Mouse (Mus musculus) neural tube, embryonic 15.5 days (tissue): ENCODE measurements around the gene Tmem9b. TPM values are rescaled to one million over a fixed set of nuclear protein-coding genes. Genes with fewer than 3 reads are reported as not detected.
A peak's percentile ranks its signal among the peaks of the same experiment; 100 is the strongest.

Experiments
- ATAC-seq: fragments of 200-750 bp; cut with Nextera tagmentation; 2 replicates; pipeline ENCODE4 v1.8.0; 2017; ENCODE audit warnings: mild to moderate bottlenecking, moderate TSS enrichment, moderate library complexity; ENCODE audit not compliant: low FRiP score
- H3K27ac ChIP-seq: fragments of 300-500 bp; sonication (generic); replicated peaks from 2 replicates; pipeline ENCODE4 v1.5.1; 2015; ENCODE audit warnings: mild to moderate bottlenecking, inconsistent platforms
- H3K27me3 ChIP-seq: fragments of 300-500 bp; sonication (generic); replicated peaks from 2 replicates; pipeline ENCODE4 v1.6.1; 2015; ENCODE audit warnings: inconsistent platforms
- H3K36me3 ChIP-seq: fragments of 300-500 bp; sonication (generic); 2 replicates; pipeline ENCODE4 v1.6.1; 2015; ENCODE audit warnings: inconsistent platforms
- H3K4me1 ChIP-seq: fragments of 300-500 bp; sonication (generic); 2 replicates; pipeline ENCODE4 v1.6.1; 2015; ENCODE audit warnings: inconsistent platforms
- H3K4me2 ChIP-seq: fragments of 300-500 bp; sonication (generic); 2 replicates; pipeline ENCODE4 v1.6.1; 2015; ENCODE audit warnings: inconsistent platforms, mild to moderate bottlenecking, moderate library complexity
- H3K4me3 ChIP-seq: fragments of 300-500 bp; sonication (generic); replicated peaks from 2 replicates; pipeline ENCODE4 v1.5.1; 2015; ENCODE audit warnings: mild to moderate bottlenecking, inconsistent platforms
- H3K9ac ChIP-seq: fragments of 300-500 bp; sonication (generic); replicated peaks from 2 replicates; pipeline ENCODE4 v1.6.1; 2015; ENCODE audit warnings: mild to moderate bottlenecking, inconsistent platforms
- H3K9me3 ChIP-seq: fragments of 300-500 bp; sonication (generic); replicated peaks from 2 replicates; pipeline ENCODE4 v1.6.1; 2016; ENCODE audit warnings: inconsistent platforms
- WGBS: fragments of 180-500 bp; shearing (Covaris S2); methylation state at CpG from one replicate; pipeline ENCODE4 v1.1.7; 2015; ENCODE audit warnings: mixed read lengths; 5-methylcytosine and 5-hydroxymethylcytosine counted together
- polyA plus RNA-seq: library from polyadenylated mRNA; unstranded; fragments of >200 nt; fragmentation: Nextera tagmentation; extraction: Ambion mirVana; gene quantifications from 2 replicates; pipeline ENCODE4 v1.2.1, GENCODE M21; 2015

Tmem9b gene
- polyA plus RNA-seq, 1 experiment from 2014 or later: 134 TPM

DNA sequence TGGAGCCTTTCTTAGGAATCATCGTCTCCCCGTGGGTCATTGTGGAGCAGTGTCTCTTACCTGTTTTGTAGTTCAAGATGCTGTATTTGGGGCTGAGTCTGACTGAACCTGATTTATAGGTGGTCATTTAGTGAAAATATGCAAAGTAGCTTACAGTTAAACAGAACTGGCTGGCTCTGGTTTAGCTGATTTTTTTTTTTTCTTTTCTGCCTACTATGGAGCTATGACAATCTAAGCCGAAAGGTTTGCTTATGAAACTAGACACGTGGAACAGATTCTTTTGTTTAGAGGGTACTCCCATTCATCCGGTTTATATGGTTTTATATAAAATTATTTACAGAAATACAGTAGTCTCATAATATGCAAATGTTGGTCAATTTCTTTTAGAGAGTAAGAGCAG lies 21.0 kb downstream of the Tmem9b start, which contains the start of gene Ascl3:
TSS of gene Ascl3 (minus strand) at position 101 of the 400 bp plus-strand sequence.
- Histone ChIP-seq H3K9ac (no peak within 1 kb of the TSS), H3K4me1 (0 out of 2 replicates have a peak, but pooled peaks cover 3% of the 10 kb centered on the region), H3K36me3 (peaks cover 21% of the 10 kb centered on the region), H3K27me3 (no peaks in the 10 kb centered on the region), H3K9me3 (no peaks in the 10 kb centered on the region), H3K27ac (no peak within 1 kb of the TSS), H3K4me2 (no peak within 1 kb of the TSS), H3K4me3 (no peak within 1 kb of the TSS)
- ATAC-seq: no peak
- 85% methylated on average over 5 of the region's 5 CpGs for WGBS

DNA sequence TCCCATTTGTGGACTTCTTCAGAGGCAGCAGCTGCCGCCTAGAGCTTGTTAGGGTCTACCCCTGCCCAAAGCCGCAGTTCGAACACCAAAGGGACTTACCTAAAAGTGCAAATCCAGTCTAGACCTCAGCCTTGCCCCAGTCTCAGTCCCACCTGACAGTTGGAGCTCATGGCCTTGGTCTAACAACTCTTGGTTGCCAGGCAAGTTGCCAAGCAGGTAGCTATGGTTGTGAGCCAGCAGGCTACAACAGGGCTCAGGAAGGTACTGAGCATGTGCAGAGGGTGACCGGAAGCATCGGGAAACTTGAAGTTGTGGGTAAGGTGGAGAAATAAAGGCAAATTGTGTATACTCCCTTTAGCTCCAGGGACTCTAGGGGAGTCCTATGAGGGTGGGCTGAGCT lies 29.0 kb downstream of the Tmem9b start, which contains the start of gene BC051019:
TSS of gene BC051019 (minus strand) at position 154 of the 400 bp plus-strand sequence.
- Histone ChIP-seq H3K36me3 (no peaks in the 10 kb centered on the region), H3K4me2 (no peak within 1 kb of the TSS), H3K27ac (no peak within 1 kb of the TSS), H3K4me1 (no peaks in the 10 kb centered on the region), H3K9ac (no peak within 1 kb of the TSS), H3K9me3 (no peaks in the 10 kb centered on the region), H3K27me3 (no peaks in the 10 kb centered on the region), H3K4me3 (no peak within 1 kb of the TSS)
- 94% methylated on average over 5 of the region's 5 CpGs for WGBS
- no peak for ATAC-seq

DNA sequence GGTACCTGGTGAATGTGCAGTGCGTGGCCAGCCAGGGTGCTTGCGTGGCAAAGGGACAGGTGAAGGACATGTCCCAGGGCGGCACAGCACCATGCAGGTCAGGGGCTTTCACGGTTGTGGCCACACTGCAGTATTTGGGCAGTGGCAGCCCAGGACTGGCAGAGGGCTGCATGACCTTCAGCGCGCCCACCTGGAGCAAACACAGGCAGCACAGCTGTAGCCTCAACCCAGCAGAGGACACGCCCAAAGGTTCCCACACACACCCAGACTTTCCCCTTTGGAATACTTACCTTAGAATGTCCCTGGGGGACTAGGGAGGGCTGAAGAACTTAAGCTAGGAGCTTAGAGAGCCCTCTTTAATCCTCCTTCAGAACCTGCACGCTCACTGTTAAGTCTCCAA lies 29.6 kb downstream of the Tmem9b start:
- Histone ChIP-seq H3K4me1 (no peaks in the 10 kb centered on the region), H3K4me2 (no peak overlapping the region), H3K36me3 (no peaks in the 10 kb centered on the region), H3K27ac (no peak overlapping the region), H3K27me3 (no peaks in the 10 kb centered on the region), H3K9ac (no peak overlapping the region), H3K9me3 (no peaks in the 10 kb centered on the region), H3K4me3 (no peak overlapping the region)
- ATAC-seq: no peak
- WGBS: 95% methylated on average over 8 of the region's 8 CpGs

DNA sequence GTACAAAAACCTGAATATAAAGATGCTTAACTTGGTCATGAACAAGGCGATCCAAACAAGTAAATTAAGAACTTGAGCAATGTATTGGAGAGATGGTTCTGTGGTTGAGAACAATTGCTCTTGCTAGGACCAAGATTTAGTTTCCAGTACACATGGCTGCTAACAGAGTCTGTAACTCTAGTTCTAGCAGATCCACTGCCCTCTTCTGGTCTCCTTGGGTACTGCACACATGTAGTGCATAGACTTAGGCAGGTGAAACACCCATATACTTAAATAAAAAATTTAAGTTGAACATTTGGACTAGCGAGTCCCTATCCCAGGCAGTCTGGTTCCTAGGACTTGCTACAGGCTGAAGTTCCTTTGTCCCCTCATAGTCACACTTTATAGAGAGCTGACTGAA lies 30.1 kb downstream of the Tmem9b start:
- H3K9me3 ChIP-seq: no peaks in the 10 kb centered on the region
- no peak overlapping the region for H3K27ac ChIP-seq
- no peak for ATAC-seq
- 93% methylated on average over 2 of the region's 2 CpGs for WGBS
- no peak overlapping the region for H3K4me3 ChIP-seq
- no peaks in the 10 kb centered on the region for H3K27me3 ChIP-seq
- no peak overlapping the region for H3K9ac ChIP-seq
- H3K4me2 ChIP-seq: no peak overlapping the region
- no peaks in the 10 kb centered on the region for H3K36me3 ChIP-seq
- no peaks in the 10 kb centered on the region for H3K4me1 ChIP-seq

DNA sequence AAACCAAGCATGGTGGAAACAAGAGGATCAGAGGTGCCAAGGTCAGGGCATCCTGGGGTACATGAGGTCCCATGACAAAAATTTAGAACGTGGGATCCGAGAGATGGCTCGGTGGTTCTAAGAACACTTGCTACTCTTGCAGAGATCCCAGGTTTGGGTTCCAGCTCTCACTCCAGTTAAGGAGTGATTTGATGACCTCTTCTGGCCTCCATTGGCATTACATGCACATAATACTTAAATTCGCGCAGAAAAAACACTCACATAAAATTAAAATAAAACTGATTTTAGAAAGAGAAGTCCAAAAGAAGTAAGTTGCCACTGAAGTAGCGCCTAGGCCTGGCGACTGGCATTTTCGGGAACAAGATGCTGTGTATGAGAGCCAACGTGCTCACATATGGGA lies 33.4 kb downstream of the Tmem9b start:
- no peaks in the 10 kb centered on the region for H3K9me3 ChIP-seq
- no peak overlapping the region for H3K27ac ChIP-seq
- ATAC-seq: no peak
- H3K27me3 ChIP-seq: no peaks in the 10 kb centered on the region
- no peaks in the 10 kb centered on the region for H3K36me3 ChIP-seq
- no peak overlapping the region for H3K4me2 ChIP-seq
- no peak overlapping the region for H3K4me3 ChIP-seq
- H3K9ac ChIP-seq: no peak overlapping the region
- H3K4me1 ChIP-seq: no peaks in the 10 kb centered on the region
- WGBS: 65% methylated on average over 9 of the region's 9 CpGs

DNA sequence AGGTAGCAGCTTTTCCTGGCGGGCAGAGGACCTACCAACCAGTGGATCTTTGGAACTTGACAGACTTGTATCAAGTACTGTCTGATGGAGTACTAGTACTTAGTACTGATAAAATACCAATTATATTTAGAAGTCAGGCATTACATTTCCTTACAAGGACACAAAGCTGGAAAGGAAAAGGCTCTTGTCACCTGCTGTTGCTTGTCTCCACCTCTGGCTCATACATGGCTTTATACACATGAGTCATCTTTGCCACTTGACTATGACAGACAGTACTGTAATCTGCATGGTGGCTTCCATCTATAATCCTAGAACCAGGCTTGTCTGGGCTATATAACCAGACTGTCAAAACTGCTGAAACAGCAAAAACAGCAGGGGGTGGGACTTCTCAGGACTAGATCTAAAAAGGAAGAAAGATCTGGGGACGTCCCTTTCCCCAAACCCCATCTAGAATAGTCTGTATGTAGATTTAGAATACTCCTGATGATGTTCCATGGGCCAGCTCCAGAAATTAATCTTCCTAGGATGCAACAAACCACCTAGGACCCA lies 39.2 kb downstream of the Tmem9b start:
- H3K27ac ChIP-seq: no peak overlapping the region
- H3K4me2 ChIP-seq: no peak overlapping the region
- no peak overlapping the region for H3K4me3 ChIP-seq
- no peaks in the 10 kb centered on the region for H3K27me3 ChIP-seq
- peaks cover 30% of the 10 kb centered on the region for H3K36me3 ChIP-seq
- 89% methylated on average over 2 of the region's 2 CpGs for WGBS
- no peak overlapping the region for H3K9ac ChIP-seq
- no peaks in the 10 kb centered on the region for H3K9me3 ChIP-seq
- ATAC-seq: no peak
- H3K4me1 ChIP-seq: no peaks in the 10 kb centered on the region

DNA sequence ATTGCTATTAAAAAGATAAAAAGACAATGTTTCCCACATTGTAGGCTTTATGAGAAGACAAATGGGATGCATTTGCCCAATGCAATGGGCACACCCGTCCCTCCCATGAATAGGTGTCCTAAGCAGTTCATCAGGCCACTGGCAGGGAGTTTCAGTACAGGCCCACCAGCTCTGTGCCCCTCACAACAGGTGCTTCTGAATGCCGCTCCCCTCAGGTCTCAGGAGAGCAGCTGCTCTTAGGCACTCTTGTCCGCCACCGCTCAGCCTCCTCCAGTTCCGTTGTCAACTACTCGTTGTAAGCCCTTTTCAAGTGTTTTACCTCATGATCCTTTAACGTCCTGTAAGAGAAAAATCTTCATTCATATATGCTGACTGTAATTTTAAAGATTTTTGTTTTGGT lies 40.5 kb downstream of the Tmem9b start:
- Histone ChIP-seq H3K4me3 (no peak overlapping the region), H3K4me1 (no peaks in the 10 kb centered on the region), H3K36me3 (peaks cover 30% of the 10 kb centered on the region), H3K4me2 (no peak overlapping the region), H3K27me3 (no peaks in the 10 kb centered on the region), H3K27ac (no peak overlapping the region), H3K9ac (no peak overlapping the region), H3K9me3 (no peaks in the 10 kb centered on the region)
- ATAC-seq: no peak
- WGBS: 80% methylated on average over 7 of the region's 7 CpGs

DNA sequence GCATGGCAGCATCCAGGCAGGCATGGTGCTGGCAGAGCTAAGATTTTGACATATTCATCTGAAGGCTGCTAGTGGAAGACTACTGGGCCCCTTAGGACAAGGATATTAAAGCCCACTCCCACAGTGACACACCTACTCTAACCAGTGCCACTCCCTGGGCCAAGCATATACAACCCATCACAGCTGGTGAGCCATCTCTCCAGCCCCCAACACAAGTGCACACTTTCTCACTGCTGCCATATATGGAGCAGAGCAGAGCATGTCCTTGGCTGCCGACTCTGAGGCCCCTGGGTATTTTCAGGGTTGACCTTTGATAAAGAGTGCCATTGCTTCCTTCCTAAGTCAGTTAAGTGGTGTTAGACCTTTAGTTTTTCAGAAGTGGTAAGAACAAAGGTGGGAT lies 42.6 kb downstream of the Tmem9b start:
- ATAC-seq: no peak
- no peak overlapping the region for H3K4me3 ChIP-seq
- 77% methylated on average over 1 of the region's 1 CpGs for WGBS

DNA sequence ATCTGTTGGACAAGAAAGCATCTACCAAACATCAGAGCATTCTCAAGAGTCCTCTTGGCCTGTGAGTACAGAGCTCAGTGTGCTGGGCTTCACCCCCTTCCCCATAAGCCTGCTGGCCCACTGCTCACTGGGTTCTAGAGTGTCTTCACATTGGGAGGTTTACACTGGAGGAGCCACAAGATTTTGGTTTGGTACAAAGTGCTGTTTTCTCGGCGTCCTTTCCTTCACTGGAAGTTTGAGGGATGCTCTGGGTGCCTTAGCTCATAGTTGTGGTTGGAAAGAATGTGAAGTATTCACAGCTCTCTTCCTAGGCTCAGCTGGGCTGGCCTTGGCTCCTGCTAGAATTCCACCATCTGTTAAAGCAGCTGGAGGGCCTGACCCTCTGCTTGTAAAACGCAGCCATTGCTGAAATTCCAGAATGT lies 43.7 kb downstream of the Tmem9b start:
- ATAC-seq: no peak

More for the DNA sequence above, 42.6 kb downstream of the Tmem9b start:
- no peaks in the 10 kb centered on the region for H3K4me1 ChIP-seq
- no peaks in the 10 kb centered on the region for H3K9me3 ChIP-seq
- no peak overlapping the region for H3K4me2 ChIP-seq
- no peaks in the 10 kb centered on the region for H3K27me3 ChIP-seq
- H3K36me3 ChIP-seq: peaks cover 30% of the 10 kb centered on the region
- no peak overlapping the region for H3K9ac ChIP-seq
- no peak overlapping the region for H3K27ac ChIP-seq

DNA sequence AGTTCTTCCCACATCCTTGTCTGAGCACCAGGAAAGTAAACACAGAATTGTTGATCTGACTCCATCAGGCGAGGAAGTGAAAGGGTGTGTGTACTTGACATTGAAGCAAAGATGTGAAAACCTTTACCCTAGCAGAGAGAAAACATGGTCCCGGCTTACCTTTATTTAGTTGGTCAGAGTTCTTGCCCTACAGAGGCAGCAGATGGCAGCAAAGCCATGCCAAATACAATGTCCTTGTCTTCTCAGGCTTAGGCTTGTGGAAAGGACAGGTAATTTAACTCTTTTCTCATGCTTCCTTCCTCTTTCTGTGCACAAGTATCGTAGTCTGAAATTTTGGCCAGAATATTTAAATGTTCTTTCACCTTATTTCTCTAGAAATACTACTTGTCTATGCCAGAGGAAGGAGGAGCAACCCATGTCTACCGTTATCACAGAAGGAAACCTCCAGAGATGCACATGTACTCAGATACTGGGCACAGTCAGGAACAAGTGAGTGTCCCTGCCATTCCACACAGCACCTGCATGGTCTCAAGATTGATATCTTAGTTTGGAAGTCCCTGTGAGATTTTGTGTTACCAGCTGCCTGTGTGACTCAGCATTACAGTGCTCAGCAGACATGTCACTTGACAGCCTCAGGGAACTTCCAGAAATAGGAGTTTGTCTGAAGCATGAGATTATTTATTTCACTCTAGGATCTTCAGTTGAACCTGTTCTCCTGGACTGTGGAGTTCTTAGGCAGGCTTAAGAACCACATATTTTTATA lies 45.5 kb downstream of the Tmem9b start:
- Histone ChIP-seq H3K9ac (no peak overlapping the region), H3K4me1 (peaks cover 10% of the 10 kb centered on the region), H3K4me2 (no peak overlapping the region), H3K27ac (no peak overlapping the region), H3K9me3 (no peaks in the 10 kb centered on the region), H3K4me3 (no peak overlapping the region), H3K27me3 (no peaks in the 10 kb centered on the region), H3K36me3 (peaks cover 24% of the 10 kb centered on the region)
- WGBS: 52% methylated on average over 4 of the region's 4 CpGs
- no peak for ATAC-seq

More for the DNA sequence above, 43.7 kb downstream of the Tmem9b start:
- H3K27me3 ChIP-seq: no peaks in the 10 kb centered on the region
- H3K4me1 ChIP-seq: peaks cover 3% of the 10 kb centered on the region
- H3K27ac ChIP-seq: no peak overlapping the region
- H3K4me3 ChIP-seq: no peak overlapping the region
- H3K36me3 ChIP-seq: peaks cover 30% of the 10 kb centered on the region
- no peak overlapping the region for H3K4me2 ChIP-seq
- no peak overlapping the region for H3K9ac ChIP-seq
- H3K9me3 ChIP-seq: no peaks in the 10 kb centered on the region
- WGBS: 80% methylated on average over 3 of the region's 3 CpGs

DNA sequence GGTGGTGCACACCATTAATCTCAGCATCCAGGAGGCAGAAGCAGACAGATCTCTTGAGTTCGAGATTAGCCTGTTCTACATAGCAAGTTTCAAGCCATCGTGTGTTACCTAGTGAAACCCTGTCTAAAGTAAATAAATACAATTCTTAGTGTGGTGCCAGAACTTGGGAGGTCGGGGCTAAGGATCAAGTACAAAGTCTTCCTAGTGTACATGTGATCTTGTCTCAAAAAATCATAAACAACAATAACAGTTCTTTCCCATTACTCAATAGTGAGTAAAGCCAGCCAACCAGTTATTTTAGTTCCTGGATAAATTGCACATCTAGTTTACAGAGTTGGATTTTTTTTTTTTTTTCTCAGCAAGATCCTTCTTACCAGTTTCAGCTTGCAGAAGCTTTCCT lies 48.2 kb downstream of the Tmem9b start:
- Histone ChIP-seq H3K9ac (no peak overlapping the region), H3K9me3 (no peaks in the 10 kb centered on the region), H3K4me2 (peak overlapping the region; percentile 86), H3K27me3 (no peaks in the 10 kb centered on the region), H3K27ac (no peak overlapping the region), H3K4me1 (peaks cover 10% of the 10 kb centered on the region), H3K36me3 (peaks cover 4% of the 10 kb centered on the region; the same call in 1 of the 2 replicates), H3K4me3 (peak overlapping the region; percentile 65)
- no peak for ATAC-seq
- 73% methylated on average over 3 of the region's 3 CpGs for WGBS

DNA sequence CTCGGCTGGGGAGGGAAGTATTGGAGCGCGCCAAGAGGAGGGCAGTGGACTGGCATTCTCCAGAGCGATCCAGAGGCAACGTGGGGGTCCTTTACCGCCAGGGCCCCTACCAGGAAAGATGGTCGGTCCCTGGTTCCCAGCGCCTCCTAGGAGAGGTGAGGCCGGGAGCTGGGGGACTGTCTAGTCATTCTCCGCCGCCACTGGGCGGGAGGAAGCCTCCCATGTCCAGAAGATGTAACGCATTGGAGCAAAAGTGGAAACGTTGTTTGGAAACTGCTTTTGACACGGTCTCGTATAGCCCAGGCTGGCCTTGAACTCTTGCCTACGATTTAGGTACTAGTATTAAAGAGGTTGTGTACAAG lies 48.7 kb downstream of the Tmem9b start:
- no peak for ATAC-seq
- H3K4me2 ChIP-seq: peak overlapping the region; percentile 86
- 2% methylated on average over 17 of the region's 17 CpGs for WGBS

More for the DNA sequence above, 48.7 kb downstream of the Tmem9b start:
- peak overlapping the region; percentile 55 for H3K9ac ChIP-seq
- H3K36me3 ChIP-seq: peaks cover 2% of the 10 kb centered on the region; the same call in 1 of the 2 replicates
- peak overlapping the region; percentile 65 for H3K4me3 ChIP-seq
- no peaks in the 10 kb centered on the region for H3K9me3 ChIP-seq
- H3K27ac ChIP-seq: peak overlapping the region; percentile 75
- H3K27me3 ChIP-seq: no peaks in the 10 kb centered on the region
- peaks cover 10% of the 10 kb centered on the region for H3K4me1 ChIP-seq
